Mouse (Mus musculus) cerebellum, adult 11 months (tissue): Measurements from ENCODE around the gene Pdzrn3.

Source experiments
- DNase-seq: peaks from one replicate; pipeline ENCODE4 v3.0.0; 2022

Pdzrn3 gene

DNA sequence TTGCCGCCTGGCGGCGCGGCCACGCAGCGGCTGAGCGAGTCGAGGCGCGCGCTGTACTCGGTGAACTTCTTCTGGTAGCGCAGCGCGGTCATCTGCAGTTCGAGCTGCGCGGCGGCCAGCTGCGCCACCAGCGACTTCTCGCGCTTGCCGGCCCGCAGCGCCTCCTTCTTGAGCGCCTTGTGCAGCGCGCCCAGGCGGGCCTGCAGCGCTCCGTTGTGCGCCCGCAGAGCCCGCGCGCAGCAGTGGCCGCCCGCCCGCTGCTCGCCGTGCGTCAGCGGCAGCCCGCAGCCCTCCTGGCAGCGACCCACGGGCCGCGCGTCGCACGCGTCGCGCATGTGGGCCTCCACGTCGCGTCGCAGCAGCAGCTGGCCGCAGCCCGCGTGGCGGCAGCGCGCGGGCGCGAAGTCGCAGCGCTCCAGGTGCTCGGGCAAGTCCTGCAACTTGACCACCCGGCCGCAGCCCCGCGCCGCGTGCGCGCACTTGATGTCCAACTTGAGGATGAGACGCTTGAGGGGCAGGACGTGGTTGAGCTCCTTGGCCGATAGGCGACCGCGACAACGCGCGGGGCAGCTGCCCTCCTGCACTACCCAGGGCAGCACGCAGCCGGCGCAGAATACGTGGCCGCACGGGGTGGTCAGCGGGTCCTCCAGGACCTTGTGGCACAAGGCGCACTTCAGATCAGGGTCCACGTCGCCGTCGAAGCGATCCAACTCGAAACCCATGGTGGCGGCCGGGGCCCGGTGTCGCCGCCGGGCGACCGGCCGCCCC, at the start of gene Pdzrn3:
Gene Pdzrn3, minus strand, starts transcription at position 731 of the 768 bp plus-strand sequence.
- DNase-seq, result no peak

DNA sequence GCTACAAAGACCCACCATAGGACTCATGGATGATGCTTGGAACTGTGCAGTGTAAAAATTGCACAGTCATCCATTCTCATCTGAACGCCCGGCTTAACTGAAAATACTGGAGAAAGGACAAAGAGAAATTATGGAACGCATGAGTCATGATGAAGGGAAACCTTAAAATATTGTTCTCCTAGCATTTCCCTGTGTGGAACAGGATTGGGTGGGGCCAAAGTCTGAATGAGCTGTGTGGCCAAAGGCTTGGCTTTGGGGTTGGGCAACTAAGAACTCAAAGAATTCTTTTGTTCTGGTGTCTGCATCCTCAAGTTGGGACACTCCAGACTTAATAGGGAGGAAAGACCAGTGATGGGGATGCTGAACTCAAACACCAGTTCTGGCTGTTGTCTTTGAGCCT, 49.6 kb upstream of the Pdzrn3 start:
- DNase-seq, result no peak

DNA sequence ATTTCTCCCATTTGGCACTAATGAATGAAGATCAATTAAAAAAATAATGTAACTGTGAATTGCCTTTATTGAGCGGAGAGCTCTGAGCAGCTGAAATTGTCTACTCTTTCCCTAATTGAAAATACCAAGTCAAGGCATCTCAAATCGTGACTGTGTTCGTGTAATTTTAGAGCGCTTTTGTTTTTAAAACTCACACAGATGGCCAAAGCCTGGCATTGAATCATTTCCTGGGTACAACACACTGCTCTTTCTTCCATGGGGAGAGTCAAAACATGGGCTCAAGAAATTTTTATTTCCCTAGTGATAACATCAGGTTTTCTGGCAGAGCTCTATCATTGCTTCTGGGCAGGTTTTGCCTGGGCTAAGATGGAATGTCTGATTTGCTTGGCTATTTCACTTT, 48.6 kb upstream of the Pdzrn3 start:
- no peak for DNase-seq

DNA sequence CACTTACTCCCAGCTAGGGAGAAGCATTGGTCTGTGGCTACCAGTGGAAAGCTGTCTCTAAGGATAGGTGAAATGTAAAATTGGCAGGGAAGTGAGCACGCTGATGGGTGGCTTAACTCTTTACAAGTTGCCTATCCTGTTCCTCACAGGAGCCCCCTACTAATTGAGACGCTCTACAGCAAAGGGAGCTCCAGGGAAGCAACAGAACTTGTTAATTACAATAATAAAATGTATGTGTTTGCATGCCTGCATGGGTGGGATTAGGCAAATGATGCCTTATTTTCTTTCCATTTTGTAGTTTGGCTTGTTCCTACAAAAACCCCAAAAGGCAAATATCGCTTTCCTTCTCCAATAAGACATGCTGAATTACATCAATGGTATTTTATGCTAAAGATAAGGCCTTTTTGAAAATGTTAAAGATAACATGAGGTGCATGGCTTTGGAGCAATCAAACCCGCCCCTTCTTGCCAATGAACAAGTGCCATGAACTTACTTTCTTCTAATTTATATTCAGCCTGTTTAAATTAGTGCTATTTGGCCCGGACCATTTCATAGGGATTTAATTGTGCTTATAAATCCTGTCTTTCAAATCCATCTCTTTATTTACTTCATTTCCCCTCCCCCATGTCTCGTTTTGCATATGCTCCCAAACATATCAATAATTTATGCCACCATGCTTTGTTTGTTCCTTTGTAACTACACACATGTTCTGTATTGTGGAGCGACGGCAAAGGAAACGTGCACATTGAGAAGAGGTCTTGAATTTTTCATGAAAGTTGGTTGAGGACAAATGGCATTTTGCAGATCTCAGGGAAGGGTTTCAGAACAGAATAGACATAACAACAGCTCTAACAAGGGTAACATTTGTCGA, 44.6 kb upstream of the Pdzrn3 start:
- DNase-seq, result no peak

DNA sequence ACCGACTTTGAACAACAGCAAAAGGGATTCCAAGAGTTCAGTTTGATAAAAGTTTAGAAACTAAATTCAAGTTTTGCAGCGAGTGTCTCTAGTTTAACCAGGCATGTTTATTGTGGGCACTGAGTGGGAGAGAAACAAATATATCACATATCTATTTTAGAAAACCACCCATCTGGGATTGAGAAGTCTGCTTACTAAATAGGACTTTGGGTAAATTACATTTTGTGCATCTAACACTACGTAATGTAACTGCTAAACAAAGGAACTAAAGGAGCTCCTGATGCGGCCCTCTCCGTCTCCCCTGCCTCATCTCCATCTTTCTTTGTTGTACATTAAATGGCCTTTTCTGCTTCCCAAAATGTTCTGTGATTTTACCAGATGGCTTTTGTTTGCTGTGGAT, 40.5 kb upstream of the Pdzrn3 start:
- DNase-seq, result no peak

DNA sequence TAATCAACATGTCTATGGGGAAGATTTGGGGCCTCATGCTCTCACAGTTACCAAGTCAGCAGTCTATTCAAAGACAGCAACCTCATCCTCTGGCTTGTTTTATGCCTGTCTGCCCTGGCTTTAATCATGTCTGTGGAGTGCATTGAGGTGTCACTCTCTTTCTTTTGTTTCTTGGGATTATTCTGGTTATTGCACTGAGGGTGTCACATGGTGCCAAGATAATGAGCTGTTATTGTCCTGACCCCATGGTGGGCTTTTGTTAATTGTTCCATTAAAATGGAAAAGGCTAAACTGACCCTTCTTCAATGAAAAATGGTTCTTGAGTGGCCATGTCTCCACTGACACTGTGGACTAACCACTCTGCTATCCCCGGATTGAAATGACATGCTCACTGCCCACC, 34.0 kb upstream of the Pdzrn3 start:
- no peak for DNase-seq

DNA sequence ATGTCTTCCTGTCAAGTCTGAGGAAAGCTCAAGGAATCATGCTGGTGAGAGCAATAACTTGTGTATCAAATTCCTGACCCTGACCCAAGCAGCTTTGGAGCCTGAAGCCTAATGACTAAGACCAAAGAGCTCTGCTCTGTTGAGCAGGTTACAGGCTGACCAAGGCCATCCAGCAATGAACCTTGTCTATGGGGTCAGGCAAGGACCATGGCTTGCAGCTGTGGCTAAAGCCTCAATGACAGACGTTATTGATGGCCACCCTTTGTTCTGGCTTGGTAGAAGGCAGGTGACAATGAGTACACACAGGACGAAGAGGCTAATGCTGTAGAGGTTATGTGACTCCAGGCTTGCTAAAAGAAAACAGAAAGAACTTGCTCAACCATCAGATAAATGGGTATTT, 33.4 kb upstream of the Pdzrn3 start:
- no peak for DNase-seq

DNA sequence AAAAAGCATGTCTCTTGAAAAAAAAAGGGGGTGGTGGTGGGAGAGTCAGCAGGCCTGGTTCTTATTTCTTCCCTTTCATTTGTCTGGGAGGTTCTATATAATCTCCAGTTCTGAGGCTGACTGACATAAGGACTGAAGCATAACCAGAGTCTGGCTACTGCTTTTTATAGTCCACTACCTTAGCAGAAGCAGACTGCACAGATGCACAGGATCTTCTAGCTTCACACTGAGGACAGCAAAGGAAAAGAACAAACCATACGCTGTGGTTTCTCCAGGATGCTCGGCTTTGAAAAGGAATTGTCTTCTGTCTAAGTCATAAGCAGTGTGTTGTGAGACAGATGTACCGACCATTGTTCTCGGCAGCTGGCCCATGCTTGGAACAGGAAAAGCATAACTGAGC, 19.0 kb upstream of the Pdzrn3 start:
- no peak for DNase-seq

DNA sequence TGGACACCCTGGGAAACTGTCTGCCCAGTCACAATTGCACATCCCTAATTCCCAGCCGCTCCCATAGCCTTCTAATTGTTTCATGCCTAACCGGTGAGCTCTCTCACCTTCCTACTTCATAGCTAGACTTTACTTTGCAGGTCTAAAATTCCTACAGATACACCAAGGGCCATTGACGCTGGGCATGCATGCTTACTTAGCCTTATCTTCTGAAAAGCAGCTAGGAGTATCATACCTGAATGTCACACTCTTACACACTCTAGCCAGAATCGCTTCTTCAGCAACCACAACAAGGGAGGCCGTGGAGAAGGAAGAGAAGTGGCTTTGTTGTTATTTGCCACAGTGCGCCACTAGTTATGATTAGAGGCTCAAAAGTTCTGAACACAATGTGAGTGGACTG, 18.2 kb upstream of the Pdzrn3 start:
- no peak for DNase-seq

DNA sequence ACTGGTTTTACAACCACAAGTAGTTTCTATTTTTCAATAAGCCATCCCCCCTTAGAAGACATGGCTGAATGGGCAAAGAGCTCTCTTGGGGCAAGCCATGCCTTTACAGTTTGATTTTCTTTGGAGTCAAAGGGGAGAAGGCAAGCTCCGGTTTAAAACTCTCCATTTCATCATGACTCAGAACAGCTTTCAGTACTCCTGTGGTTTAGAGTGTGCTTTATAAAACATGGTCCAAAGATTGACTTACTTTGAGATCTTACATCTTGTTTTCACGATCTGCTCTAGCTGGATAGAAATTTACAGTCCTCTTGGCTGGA, 15.1 kb upstream of the Pdzrn3 start:
- no peak for DNase-seq

DNA sequence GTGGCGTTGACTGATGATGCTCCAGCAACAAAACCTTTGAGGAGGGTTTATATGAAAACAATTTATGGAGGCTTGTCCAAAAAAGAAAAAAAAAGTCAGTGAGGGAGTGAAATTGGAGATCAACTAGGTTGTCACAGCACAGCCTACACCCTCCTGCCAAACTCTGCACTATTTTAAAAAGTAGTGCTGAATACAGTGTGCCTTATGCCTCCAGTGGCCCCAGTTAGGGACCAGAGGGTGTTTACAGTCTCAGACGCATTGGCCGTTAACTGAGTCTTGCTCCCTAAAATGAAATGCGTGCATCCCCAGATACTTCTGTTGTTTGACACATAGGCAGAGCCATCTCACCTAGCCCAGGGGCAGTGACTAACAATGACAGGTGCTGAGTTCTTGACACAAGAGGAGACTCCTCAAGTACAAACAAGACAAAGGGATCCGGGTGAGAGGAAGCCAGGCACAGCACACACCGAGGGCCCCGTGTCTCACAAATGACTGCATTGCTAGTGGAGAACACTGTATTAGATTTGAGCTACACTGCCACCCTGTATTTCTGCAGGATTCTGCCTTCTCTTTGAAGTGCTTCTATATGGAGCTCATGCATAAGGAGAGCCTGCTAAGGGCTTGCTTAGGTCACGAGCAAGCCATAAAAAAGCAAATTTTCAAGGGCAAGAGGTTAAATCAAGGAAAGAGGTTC, 14.6 kb upstream of the Pdzrn3 start:
- no peak for DNase-seq

DNA sequence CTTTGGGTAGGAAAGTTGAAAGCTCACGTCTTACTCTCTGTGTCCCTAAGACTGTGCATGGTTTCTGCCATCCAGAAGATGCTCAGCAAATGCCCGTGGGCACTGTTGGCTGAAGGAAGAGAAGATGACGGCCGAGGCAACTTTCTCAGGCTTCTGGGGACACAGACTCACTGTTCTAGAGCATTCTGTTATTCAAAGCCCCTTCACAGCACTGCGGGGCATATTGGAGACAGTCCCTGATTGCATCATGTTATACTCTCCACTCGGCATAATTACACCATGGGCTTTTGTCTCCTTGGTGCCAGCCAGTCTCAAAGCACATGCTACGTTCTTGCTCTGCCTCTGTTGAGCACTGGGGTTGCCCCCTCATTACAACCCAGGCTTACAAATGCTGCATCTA, 7.8 kb upstream of the Pdzrn3 start:
- DNase-seq, result no peak

DNA sequence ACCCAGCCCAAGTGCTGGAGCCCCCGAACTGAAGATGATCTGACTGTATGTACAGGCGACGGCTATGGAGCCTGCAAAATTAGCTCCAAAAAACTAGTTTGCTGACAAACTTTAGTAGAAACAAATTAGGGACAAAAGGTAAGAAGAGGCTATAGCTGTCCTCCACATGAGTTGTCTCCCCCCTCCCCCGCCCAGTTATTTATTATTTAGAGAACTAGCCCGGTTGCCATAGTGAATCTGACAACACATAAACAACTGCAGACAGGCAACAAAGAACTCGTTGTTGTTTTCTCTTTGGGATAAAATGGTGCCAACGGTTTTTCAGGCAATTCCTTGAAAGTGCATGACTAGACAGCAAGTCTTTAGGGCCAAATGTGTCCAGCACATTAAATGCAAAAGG, 7.3 kb upstream of the Pdzrn3 start:
- DNase-seq, result no peak

DNA sequence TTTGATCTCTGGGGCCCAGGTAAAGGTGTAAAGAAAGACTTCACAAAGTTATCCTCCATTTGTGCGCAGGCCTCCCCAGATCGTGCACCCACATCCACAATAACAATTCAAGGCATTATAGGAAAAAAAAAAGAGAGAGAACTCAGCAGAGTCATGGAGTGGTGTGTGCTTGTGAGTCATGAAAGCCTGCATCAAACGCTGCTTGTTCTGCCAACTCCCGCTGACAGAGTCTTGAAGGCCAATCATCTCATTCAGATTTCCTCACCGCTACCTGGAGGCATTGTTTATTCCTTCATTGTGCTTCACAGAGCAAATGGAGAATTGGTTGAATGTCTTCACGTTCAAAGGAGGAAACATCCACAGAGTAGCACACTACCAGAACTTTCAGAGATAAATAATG, 6.8 kb upstream of the Pdzrn3 start:
- no peak for DNase-seq

DNA sequence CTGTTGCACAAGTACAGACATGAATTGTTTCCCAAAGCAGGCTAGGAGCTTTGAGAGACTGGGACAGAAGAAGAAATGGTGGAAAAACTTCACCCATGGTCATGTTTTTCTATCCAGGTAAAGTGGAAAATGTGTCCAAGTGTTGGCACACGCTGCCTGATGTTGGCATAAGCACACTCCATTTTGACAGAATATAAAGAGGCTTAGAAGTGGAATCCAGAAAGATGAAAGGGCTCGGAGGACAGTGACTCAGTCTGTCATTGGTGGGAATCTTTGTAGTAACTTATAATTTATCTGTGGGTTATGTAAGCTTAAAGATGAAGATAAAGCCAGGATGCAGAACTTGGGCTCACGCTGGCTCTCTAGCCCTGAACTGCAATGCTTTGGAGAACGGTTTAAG, 5.2 kb upstream of the Pdzrn3 start:
- no peak for DNase-seq

DNA sequence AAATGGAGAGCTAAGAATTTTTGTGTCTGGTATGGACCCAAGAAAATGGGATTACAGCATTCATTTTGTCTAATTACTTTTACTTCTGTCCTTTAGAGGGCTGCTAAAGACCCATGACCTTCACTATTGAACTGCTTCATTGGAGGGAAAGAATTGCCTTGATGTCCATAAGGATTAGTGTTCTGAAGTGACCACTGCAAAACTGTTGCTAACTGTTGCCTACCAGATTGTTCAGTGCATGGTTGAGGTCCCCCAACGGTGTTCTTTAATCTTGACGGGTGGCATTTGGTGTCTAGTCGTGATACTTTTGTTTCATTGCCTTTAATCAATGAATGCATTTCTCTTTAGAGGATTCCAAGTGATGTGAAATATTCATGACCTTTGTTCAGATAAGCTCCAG, 1.8 kb upstream of the Pdzrn3 start:
- DNase-seq, result no peak

DNA sequence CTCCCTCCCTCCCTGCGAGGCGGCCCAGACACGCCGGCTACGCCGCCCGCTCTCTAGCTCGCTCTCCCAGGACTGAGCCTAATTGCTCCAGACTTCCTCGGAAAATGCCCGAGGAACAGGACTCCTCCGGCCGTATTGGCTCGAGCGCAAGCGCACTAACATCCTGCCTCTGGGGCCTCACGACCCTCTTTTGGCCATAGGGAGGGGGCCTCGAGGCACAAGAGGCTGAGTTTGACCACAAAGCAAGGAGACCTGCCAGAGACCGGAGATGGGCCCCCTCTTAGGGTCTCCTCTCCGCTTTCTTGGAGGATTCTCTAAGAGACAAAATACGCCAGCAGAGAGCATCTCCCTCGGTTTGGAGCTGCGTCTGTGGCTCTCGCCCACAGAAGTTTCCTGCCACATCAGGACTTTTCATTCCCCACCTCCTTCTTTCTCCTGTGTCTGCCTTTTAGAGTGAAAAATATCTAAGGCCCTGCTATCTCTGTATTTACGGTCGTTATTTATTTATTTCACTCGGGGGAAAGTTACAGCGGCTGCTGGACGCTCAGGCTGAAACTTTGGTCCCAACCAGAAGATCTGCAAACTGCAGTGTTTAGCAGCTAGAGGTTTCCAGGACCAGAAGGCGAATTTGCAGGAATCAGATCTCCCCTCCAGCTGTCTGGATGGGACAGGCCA, 375 bp upstream of the Pdzrn3 start:
- DNase-seq, result no peak

DNA sequence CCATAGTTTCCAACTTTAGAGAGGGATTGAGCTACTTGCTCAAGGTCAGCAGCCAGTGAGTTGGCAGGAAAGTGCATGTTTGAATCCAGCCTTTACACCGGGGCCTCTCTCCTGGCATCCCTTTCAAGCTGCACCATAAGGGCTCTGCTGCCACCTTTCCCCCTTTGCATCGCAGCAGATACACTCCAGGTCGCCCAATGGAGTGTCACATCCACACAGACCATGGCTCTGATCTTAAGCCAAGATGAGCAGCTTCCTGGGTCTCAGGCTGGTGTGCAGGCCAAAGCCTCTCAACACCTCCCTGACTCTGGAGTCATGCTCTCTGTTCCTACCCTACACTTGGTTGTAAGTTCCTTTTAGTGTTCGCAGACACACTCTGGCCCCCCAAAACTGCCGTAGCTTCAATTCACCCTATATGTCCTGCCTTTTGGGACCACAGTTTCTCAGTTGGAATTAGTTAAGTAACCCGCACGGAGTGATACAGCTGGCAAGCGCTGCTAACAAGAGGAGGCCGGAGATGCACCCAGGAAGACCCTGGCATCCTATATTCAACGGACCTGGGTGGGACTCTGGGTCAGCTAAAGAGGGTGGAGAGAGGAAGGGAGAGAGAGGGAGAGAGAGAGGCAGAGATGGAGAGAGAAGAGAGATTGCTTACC, 1.1 kb downstream of the Pdzrn3 start:
- no peak for DNase-seq

DNA sequence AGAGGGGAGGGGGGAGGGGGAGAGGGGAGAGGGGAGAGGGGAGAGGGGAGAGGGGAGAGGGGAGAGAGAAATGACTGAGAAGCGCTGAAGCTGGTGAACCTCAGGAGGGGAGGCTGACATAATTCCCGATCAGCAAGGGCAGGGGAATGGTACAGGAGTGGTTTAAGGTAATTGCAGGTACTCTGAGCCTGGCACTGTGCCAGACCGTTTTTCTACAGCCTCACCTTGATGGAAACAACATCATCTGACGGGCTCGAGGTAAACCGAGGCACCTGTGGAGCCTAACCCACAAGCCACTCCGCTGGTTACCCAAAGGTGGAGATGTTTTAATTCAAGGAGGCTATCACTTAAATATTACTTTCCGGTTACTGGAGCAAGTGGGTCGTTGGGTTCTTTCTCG, 1.6 kb downstream of the Pdzrn3 start:
- no peak for DNase-seq

DNA sequence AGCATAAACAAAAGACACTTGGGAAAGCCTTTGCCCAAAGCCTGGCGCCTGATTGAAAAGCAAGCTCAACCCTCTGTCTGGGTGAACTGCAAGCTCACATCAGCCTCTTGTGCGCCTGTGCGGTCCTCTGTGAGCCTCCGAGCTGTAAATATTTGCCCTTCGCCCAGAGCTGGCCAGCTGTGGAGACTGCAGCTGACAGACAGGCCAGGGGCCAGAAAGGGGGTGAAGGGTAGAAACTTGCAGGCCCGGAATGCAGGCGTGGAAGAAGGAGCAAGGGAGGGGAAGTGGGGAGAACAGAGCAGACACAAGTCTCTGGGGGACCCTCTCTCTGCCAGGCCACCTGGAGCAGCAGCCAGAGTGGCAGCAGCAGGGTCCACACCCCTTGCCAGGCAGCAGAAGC, 3.0 kb downstream of the Pdzrn3 start:
- DNase-seq, result no peak

DNA sequence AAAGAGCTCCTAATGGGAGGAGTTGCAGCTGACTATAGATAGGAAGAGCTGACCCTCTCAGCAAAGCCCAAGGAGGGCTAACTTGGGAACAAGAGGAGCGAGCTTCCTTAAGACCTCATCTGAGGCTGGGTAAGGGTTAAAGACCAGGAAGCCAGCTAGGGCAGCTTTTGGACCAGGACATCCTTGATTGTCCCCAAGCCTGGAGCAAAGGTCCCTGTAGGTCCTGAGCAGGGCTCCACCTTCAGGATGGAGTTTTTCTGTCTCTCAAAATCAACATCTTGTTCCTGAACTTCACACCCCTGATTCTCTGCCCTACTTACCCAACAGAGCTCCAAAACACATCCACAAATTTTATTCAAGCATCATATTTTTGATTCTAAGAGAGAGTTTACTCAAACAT, 3.5 kb downstream of the Pdzrn3 start:
- DNase-seq, result no peak

DNA sequence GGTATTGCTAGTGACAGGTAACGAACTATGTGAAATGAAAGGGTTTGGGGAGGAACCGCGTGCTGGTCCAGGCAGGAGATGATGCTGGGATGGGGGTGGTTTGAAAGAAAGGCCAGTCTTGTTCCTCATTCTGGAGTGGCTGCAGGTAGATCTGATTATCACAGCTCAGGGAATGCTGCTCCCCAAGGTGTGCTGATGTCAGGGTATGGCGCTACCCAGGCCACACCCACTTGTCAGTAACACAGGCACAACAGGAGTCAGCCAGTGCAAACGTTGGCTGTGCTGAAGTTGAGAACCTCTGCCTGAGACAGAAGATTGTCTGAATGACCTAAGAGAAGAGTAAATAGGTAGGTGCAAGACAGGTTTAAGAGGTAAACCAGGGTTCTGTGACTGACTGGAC, 4.7 kb downstream of the Pdzrn3 start:
- no peak for DNase-seq
